Mouse (Mus musculus) heart, embryonic 11.5 days (tissue): ENCODE data around the gene Trim62. TPM values are rescaled to one million over a fixed set of nuclear protein-coding genes. Genes with fewer than 3 reads are reported as not detected.

Experiments used
- polyA plus RNA-seq: library from polyadenylated mRNA; unstranded; fragments of >200 nt; fragmentation: Nextera tagmentation; extraction: Ambion mirVana; gene quantifications from 2 replicates; pipeline ENCODE4 v1.2.1, GENCODE M21; 2014

Trim62 gene
- polyA plus RNA-seq, 1 experiment from 2014 or later: 6.2 TPM

Other genes with a start within 250 kb of the Trim62 start
- gene Phc2, start 228.9 kb upstream of the Trim62 start, polyA plus RNA-seq: 30.8 and 31.7 TPM in 2 replicates
- gene A3galt2, start 128.2 kb upstream of the Trim62 start, polyA plus RNA-seq: 0.11 and 0.20 TPM in 2 replicates
- gene Zfp362, start 77.5 kb upstream of the Trim62 start, polyA plus RNA-seq: 21.0 and 21.3 TPM in 2 replicates
- 4.1 and 4.6 TPM in 2 replicates for gene Azin2, start 78.9 kb downstream of the Trim62 start, polyA plus RNA-seq
- 139 and 147 TPM in 2 replicates for gene Ak2, start 108.4 kb downstream of the Trim62 start, polyA plus RNA-seq
- gene Rnf19b, start 174.7 kb downstream of the Trim62 start, polyA plus RNA-seq: 5.8 and 7.1 TPM in 2 replicates
- 0.30 and 0.66 TPM in 2 replicates for gene Tmem54, start 222.0 kb downstream of the Trim62 start, polyA plus RNA-seq
- 1.7 and 2.3 TPM in 2 replicates for gene Hpca, start 238.5 kb downstream of the Trim62 start, polyA plus RNA-seq